ENCODE assay signal across 7 mouse cellular contexts in the genomic region with DNA sequence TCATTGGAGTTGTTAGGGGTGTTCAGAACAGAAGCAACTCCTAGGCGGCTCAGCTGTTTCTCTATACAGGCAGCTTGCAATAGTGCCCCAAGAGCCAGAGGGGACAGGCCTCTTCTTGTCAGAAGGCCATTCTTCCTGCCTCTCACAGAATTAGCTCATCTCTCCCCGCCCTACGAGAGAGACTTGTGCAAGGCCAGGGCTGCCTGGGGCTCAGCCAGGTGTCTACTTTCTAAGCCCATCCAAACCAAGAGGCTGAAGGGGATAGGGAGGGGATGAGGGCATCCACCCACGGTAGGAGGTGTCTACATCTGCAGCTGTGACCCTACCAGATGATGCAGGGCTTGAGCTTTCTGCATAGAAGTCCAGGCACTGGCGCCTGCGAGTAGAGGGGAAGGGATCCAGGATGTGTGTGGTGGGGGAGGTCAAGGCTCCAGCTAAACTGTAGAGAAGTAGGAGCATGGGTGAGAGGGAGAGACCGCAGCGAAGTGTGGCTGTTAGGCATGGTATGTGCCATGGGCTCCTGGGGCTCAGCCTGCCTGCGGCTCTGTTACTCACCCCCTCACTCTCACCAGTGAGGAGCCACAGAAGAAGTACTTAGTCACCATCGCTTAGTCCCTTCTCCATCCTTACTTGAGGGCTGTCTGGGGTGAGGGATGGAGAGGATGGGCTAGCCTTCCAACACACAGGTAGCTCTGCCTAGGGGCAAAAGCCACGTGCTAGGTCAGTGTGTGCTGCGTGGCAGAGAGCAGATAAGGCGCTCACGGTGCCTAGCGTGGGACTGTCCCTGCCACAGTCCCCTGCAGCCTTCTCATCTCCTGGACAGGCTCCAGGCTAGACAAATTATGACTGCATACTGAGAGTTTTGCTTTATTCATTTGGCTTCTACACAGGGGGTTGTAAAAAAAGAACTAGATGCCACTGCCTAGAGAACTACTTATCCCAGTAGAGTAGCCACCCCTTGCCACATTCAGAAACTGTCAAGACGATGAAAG.
DNase-seq lines count a peak whose midpoint lies in the region; ATAC-seq lines count a peak whose summit lies in the region.

No protein-coding gene starts in this region.

- no peak for DNase-seq in neural tube, embryonic 11.5 days (ENCODE audit: low spot score)
- DNase-seq in neural tube, embryonic 10.5 days (ENCODE audit: extremely low spot score, low spot score) = no peak
- DNase-seq in cerebellum, postnatal 14 days = peak; percentile 71 to 74
- DNase-seq in gastrocnemius, postnatal 25 days = peak; percentile 60
- no peak for DNase-seq in frontal cortex, adult 2 months (ENCODE audit: extremely low spot score in 1 of 2, low spot score in 1 of 2)

- H3K27ac ChIP-seq in neural tube, embryonic 11.5 days (ENCODE audit: low read depth, low read length) = peak overlapping the region; percentile 40
- peak overlapping the region; percentile 91; the same call in 1 of the 2 replicates for H3K27ac ChIP-seq in limb, embryonic 12.5 days
- H3K27ac ChIP-seq in stomach, embryonic 15.5 days = peak overlapping the region; percentile 92

- WGBS in neural tube, embryonic 11.5 days = 67% methylated on average over 16 of the region's 16 CpGs
- WGBS in limb, embryonic 12.5 days = 74% methylated on average over 16 of the region's 16 CpGs
- WGBS in stomach, embryonic 15.5 days = 56% methylated on average over 16 of the region's 16 CpGs

- no peak overlapping the region for H3K9ac ChIP-seq in neural tube, embryonic 11.5 days (ENCODE audit: low read length)
- no peak overlapping the region for H3K9ac ChIP-seq in limb, embryonic 12.5 days (replicated peaks)
- H3K9ac ChIP-seq in stomach, embryonic 15.5 days = no peak overlapping the region

- H3K27me3 ChIP-seq in neural tube, embryonic 11.5 days (ENCODE audit: control insufficient read depth, insufficient read depth, low read length) = no peaks in the 10 kb centered on the region
- H3K27me3 ChIP-seq in limb, embryonic 12.5 days = no peaks in the 10 kb centered on the region
- H3K27me3 ChIP-seq in stomach, embryonic 15.5 days (replicated peaks) = no peaks in the 10 kb centered on the region

- no peaks in the 10 kb centered on the region for H3K9me3 ChIP-seq in neural tube, embryonic 11.5 days (ENCODE audit: control insufficient read depth, low read length)
- H3K9me3 ChIP-seq in limb, embryonic 12.5 days = no peaks in the 10 kb centered on the region
- no peaks in the 10 kb centered on the region for H3K9me3 ChIP-seq in stomach, embryonic 15.5 days

- no peak overlapping the region for H3K4me3 ChIP-seq in neural tube, embryonic 11.5 days (ENCODE audit: low read depth, low read length)
- H3K4me3 ChIP-seq in limb, embryonic 12.5 days (replicated peaks) = no peak overlapping the region
- H3K4me3 ChIP-seq in stomach, embryonic 15.5 days (replicated peaks) = no peak overlapping the region

- H3K36me3 ChIP-seq in neural tube, embryonic 11.5 days (ENCODE audit: control insufficient read depth, insufficient read depth, low read length) = peaks cover 3% of the 10 kb centered on the region; the same call in 1 of the 2 replicates
- peaks cover 67% of the 10 kb centered on the region for H3K36me3 ChIP-seq in limb, embryonic 12.5 days
- H3K36me3 ChIP-seq in stomach, embryonic 15.5 days = peaks cover 3% of the 10 kb centered on the region; the same call in 1 of the 2 replicates

- H3K4me2 ChIP-seq in neural tube, embryonic 11.5 days (ENCODE audit: low read depth) = no peak overlapping the region
- no peak overlapping the region for H3K4me2 ChIP-seq in limb, embryonic 12.5 days
- no peak overlapping the region for H3K4me2 ChIP-seq in stomach, embryonic 15.5 days

- peaks cover 62% of the 10 kb centered on the region for H3K4me1 ChIP-seq in neural tube, embryonic 11.5 days (ENCODE audit: control insufficient read depth, insufficient read depth, low read length)
- peaks cover 82% of the 10 kb centered on the region for H3K4me1 ChIP-seq in limb, embryonic 12.5 days (replicated peaks)
- peaks cover 59% of the 10 kb centered on the region for H3K4me1 ChIP-seq in stomach, embryonic 15.5 days

- ATAC-seq in neural tube, embryonic 11.5 days (ENCODE audit: insufficient read depth, low FRiP score, low TSS enrichment) = no peak
- ATAC-seq in limb, embryonic 12.5 days (ENCODE audit: insufficient number of reproducible peaks, insufficient read depth, low FRiP score, low TSS enrichment, low read depth) = no peak
- no peak for ATAC-seq in stomach, embryonic 15.5 days (ENCODE audit: insufficient read depth, low FRiP score, low read depth)

Comparison
In these comparisons a context has a peak if more than half of its experiments do, and no peak if none do; other contexts are left out.
1. DNase-seq: peak in cerebellum, postnatal 14 days (2 of 2) and gastrocnemius, postnatal 25 days (single experiment); none in neural tube, embryonic 11.5 days (single experiment), neural tube, embryonic 10.5 days (single experiment) and frontal cortex, adult 2 months (0 of 2).
2. H3K27ac ChIP-seq: peak in every context shown above with its lines; median percentile 92 in stomach, embryonic 15.5 days; 91 in limb, embryonic 12.5 days; 40 in neural tube, embryonic 11.5 days.